Mouse (Mus musculus) spleen, embryonic (tissue): ENCODE measurements at regions not wholly inside any gene's neighbourhood (a gene's known extent, or its start where the extent isn't known, plus 50 kb on each side); places are given as distances from the start of the nearest gene placed in this dataset.

Experiments used
- CTCF ChIA-PET: fragments of 350-600 bp; sonication (Branson Sonifier 250); formaldehyde crosslinking; loops from one replicate; lab custom pipeline; 2022; lab: Charles Lee

DNA sequence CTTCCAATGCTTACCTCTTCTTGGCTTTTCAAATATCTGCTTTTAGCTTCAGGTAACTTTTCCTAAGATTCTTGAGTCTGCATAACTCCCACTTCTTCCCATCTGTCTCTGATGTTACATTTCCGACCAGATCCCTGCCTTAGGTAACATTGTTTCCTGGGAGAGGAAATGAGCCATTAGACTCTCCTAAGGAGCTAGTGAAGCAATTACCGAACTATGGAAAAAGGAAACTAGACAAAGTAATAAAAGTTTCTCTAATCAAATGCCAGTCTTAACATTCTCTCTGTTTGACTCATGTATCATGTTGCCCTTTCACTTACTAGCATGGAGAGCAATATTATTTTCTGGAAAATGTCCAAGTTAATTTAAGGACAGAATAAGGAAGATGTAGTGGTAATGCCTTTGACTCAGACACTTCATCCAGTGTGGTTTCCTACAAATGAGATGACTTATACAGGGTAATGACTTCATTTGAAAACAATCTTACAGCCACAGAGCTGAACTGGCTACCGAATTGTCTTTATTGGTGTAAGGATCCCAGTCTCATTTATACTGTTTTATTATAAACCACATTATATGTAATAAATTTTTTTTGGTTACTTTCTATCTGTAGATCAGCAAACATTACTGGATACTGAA lies 263.8 kb upstream of the Fam84a start:
- CTCF ChIA-PET, result no interaction called here

DNA sequence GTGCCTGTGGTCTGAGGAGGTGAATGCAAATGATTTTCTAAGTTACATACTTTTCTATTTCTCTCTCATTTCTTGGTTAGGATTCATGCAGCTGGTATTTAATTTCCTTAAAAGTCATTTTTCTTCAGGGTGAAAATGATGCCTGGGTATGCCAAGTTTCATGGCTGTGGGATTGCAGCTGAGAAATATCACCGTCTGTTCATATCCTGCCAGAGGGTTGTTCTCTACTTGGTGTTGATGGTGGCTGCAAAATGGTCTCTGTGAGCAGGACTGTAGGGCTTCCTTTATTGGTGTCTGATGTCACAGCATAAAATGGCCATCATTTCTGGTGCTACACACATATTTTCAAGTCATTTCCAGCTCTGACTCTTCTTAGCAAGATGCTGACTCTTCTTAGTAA lies 259.2 kb upstream of the Fam84a start:
- CTCF ChIA-PET, result no interaction called here

DNA sequence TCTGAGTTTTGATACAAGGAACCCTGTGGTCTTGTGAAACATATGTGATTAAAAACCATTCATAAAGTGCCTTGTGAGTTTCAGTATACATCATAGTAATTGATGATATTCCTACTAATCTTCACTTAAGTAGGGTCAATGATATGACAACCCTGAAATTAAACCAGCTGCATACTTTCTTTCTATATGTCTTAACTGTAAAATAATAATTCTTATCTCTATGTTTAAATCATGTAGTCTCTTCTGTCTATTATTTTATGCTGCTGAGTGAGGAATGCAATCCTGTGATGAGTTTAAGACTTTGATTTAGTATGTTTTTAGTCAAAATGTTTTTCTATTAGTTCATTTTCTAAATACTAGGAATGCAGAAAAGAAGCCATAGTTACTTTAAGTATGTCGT lies 253.9 kb upstream of the Fam84a start:
- CTCF ChIA-PET, result no interaction called here

DNA sequence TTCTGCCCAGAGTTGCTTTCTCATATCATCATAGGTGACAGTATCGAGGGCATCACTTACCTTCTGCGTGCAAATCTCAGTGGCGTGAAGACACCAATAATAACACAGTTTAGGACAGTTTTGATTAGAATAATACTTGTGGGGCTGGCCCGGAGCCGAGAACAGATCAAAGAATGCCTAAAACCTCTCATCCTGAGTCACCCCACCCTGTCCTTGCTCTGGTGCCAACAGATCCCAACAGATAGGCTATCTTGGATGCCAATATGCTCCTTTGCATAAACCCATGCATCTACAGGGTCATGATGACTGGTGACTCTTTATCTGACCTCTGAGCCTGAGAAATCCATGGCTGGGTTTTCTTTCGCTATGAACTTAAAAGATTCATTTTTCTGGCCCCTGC lies 224.4 kb upstream of the Fam84a start:
- CTCF ChIA-PET, result no interaction called here

DNA sequence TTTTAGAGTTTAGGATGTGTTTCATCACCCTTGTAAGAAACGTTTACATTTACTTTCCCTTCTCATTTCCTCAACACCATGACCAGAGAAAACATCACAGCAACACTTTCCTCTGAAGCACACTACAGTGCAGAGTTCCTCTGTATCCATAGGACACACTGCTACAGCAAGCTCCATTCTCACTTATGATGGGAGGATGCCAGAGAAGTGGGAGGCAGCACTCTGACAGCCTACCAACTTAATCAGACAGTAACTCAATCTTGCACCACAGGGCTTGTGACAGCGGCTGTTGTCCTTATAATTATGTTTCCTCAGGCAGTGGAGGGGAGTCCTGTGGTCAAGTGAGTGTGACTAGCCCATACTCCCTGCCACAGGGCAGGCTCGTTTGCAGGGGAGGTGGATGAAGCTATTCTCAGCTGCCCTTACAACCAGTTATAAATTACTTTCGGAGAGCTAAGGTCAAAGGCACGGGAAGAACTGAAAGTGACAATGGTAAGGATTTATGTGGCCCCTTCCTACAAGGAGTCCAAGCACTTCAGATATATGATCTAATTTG lies 186.5 kb upstream of the Fam84a start:
- CTCF ChIA-PET, result no interaction called here

DNA sequence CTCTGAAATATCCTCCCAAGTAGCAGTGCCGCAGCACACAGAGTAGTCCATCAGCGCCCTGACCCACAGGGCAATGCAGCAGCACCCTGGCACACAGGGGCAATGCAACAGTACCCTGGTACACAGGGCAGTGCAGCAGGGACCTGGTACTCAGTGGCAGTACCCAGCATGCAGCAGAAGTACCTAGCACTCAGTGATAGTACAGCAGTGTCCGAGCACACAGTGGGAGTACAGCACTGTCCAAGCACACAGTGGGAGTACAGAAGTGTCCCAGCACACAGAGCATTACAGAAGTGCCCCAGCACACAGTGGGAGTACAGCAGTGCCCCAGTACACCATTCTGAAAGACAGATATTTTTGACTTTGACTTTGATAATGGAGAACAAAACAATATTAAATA lies 186.0 kb upstream of the Fam84a start:
- CTCF ChIA-PET, result no interaction called here

DNA sequence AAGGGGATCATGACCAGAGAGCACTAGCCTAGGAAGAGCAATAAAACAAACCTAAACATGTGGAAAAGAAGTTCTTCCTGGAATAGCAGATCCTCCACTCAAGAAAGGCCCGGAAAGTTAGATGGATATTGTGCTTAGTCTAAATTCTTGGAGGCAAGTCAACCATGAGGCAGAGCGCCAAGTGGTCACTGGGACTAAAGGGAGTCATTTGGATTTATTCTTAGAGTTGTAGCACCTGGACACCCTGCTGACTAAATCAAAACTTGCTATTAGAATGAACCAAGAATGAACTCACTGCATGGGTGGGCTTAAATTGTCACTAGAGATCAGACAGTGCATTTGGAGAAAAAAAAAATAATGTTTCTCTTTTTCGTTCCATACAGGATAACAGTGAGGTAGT lies 166.8 kb upstream of the Fam84a start:
- CTCF ChIA-PET, result no interaction called here

DNA sequence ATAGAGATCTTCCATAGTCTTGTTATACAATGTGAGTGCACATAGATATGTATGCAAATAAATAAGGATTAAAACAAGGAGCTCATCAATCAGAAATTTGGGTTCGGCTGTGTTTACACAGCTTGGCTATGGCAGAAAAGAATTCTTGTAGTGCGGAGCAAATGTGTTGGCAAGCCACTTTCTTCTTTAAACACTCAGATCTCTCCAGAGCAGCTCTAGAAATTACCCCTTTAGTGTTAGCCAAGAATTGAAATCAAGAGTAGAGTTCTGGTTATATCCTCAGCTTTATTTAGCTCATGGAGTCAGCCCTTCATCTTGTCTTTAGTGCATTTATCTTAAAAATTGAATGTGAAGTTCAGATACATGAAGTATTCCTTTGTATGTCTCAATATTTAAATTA lies 164.5 kb upstream of the Fam84a start:
- CTCF ChIA-PET, result no interaction called here

DNA sequence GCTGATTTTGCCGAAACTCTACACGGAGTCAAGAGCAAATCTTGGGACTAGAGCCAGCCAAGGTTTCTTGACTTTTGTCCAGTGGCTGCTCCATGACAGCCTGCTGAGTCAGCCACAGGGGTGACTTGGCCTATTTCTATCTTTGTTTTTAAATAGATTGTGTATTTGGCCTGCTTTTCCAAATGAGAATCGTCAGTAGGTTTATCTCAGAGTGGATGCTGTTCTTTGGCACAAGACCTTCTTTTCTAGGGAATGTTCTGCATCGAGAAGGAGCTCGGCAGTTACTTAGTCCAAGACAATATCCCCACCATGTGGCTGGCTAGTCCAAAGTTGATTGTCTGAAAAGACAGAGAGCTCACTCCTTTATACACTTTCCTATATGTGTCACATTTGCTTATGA lies 163.9 kb upstream of the Fam84a start:
- CTCF ChIA-PET, result no interaction called here

DNA sequence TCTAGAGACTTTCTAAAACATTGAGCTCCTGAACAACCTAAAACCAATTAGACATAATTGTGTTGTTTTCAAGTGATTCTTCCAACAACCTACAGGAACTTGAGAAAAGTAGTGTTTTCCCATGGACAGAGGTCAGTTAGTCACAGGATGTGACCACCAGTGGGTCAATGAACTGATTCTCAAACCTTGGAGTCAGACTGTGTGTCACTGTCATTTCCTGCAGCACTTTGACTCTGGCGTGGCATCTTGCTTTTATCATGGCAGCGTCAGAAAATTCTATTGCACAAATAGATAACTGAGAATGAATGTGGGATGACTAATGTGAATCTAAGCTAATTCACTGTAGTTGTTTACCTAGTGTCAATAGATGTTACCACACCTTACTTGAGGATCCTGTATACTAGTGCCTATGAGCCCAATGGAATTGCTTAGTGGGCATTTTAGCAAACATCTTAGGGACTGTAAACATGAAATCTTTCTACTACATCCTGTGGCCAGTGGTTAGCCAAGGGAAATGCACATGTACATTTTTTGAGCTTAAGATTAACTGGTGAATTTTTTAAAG lies 150.6 kb upstream of the Fam84a start:
- CTCF ChIA-PET, result no interaction called here

DNA sequence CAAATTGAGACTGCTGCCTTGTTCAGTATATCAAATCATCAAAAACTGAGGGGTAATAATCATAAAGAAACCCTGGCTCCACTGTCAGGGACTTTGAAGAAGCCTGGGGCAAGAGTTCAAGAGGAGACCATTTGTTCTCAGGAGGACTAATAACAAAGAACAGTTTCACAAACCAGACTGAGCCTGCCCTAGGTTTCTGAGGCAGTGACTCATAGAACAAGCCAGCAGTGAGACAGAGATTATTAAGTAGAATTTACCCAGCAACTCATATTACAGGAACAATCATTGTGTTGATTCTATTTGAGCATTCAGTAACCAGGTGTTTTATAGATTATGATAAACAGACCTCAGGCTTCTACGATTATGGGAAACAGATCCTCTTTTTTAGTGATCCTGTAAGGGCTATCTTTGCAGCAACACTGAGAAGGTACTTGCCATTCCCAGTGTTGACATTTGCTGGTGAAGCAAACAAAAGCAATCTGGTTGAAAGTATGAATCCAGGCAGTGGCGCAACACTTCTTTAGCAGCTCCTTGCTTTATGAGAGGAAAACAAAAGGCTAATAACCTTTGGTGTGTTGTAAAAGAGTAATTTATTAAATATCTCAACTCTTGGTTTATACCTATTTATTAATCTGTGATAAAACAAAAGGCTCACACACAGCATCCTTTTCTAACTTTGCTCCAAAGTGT lies 150.0 kb upstream of the Fam84a start:
- CTCF ChIA-PET, result no interaction called here

DNA sequence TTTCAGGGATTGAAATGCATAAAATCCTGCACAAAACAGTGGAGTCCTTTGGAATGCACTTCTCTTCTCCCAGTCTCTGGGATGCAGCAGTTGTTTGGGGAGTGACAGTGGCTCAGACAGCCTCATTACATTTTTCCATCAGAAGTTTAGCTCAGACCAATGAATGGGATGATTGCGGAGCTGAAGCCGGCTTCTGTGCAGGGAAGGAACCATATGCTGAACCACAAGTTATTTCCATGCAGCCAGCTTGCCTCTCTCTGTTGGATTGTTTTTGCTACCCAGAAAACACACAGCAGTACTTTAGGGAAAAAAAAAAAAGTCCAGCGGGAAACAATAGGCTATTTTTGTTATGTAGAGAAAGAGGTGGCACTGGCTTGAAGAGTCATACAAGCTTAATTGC lies 140.2 kb upstream of the Fam84a start:
- CTCF ChIA-PET, result interaction anchor here (0.7 kb wide), 1 partner anchor 15 kb away, joined by 8 read pairs; no protein-coding TSS in a partner anchor

DNA sequence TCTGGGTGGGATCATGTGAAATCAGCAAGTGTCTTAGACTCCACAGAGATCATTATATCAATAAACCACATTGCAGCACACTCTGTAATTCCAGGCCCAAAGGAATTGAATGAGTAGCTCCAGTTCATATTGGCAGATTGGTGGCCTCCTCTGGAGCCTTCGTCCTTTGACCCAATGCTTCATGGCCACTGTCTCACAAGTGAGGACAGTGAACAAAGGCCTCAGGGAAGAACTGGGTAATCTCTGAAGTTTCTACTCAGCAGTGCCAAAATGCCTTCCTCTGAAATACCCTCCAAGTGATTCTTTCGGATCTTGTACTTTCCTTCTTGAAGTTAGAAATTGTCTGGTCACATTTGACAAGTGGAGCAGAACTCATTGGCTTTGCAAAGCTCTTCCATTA lies 135.8 kb upstream of the Fam84a start:
- CTCF ChIA-PET, result no interaction called here

DNA sequence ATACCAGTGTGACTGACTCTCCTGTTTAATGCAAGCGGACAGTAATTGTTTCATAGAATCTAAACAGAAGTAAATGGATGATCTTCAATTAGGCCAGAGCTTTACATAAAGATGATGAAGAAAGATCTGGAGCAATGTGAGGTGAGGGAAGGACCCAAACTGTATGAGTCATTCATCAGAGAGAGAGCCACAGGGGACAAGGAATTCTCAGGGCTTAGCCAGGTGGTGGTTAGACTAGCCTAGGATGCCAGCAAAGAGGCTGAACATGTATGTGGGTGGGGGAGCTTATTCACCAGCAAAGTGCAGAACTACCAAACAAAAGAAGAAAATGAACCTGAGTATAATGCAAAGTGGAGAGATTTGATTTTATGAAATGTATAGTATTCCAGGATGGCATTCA lies 134.8 kb upstream of the Fam84a start:
- CTCF ChIA-PET, result no interaction called here

DNA sequence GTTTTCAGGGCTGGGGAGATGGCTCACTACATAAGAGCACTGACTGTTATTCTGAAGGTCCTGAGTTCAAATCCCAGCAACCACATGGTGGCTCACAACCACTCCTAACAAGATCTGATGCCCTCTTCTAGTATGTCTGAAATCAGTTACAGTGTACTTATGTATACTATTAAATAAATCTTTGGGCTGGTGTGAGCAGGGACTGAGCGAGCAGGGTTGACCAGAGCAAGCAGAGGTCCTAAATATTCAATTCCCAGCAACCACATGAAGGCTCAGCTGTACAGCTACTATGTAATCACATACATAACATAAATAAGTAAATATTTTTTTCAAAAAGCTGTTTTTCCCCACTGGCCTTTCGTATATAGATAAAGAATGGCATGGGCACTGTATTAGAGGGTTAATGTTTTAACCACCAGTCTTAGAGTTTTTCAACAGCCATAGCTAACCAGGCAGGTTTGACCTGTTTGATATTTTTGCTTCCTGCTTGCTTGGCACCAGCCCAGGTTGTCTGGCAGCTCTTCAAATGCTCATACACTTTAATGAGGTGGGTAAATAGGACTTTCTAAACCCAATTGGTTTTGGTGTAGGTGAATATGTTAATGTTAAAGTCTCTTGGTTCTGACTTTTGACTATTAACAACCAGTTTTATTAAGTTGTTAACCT lies 134.1 kb upstream of the Fam84a start:
- CTCF ChIA-PET, result no interaction called here

DNA sequence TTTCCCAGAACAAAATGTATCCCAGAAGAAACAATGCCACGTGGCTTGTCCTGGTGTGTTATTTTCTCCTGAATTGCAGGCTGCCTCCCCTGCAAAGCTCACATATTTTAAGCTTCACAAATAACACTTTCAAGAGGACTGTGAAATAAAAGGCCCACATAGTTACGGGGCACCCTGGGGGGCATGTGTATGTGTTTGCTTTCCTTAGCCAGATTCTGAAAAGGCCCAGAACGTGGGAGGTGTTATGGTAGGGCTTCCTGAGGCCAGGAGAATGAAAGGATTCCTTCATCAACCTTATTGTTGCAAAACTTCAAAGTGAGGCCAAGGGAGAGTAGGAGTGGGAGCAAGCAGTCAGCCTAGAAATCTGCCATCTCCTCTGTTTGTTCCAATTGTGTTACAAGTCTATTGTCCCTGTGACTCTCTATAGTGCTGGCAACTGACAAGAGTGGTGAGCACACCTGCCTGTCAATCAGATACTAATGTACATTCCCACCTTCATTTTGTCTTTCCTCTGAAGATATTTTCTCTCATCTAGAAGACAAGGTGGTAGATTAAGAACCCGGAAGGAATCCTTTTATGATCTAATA lies 131.3 kb upstream of the Fam84a start:
- CTCF ChIA-PET, result no interaction called here

DNA sequence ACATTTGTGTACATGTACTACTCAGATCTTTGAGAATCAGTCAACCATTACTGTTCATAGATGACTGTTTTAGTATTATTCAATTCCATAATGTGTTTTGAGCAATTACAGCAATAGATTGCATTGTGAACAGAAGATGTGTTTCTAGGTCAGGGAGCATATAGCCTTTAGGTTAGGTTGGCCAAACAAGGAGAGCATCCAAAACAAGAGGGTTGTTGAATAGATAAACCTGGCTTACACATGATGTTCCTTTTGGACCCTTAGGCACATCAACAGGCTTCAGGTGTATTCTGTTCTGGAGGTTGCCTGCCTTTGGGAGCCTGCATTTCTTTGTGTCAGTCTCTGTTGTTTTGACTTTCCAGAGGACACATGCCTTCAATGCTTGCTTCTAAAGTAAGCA lies 123.4 kb upstream of the Fam84a start:
- CTCF ChIA-PET, result no interaction called here

DNA sequence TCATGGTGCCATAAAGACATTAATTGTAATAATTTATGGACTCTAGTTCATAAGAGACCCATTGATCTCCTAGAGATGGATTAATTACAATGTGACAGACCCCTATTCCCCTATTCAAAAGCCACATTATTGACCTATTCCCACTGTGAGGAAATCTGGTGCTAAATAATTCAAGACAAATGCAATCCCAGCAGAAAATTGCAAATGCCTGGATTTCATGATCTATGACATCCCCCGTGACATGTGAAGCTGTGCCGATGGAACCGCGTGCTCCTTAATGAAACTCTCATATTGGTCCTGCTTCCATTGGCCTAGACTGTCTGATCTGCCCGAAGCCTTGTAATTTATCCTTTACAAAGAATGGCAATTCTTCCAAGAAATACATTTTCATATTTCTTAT lies 122.9 kb upstream of the Fam84a start:
- CTCF ChIA-PET, result no interaction called here

DNA sequence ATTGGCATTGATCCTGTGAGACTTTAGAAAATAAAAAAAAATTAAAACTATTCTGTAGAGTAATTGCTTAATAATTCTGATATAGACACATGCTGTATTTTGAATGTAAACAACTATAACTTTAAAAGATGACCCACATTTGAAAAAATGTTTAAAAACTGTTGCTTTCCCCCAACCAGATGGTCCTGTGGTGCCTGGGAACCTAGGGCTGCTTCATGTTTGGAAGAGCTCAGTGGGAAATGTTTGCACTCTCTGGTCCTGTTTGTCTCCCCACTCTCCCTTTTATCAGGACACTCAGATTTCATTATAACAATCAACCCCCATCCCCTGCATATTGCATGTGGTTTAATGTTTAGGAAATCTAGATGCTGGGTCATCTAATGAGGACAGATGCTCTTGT lies 119.4 kb upstream of the Fam84a start:
- CTCF ChIA-PET, result no interaction called here

DNA sequence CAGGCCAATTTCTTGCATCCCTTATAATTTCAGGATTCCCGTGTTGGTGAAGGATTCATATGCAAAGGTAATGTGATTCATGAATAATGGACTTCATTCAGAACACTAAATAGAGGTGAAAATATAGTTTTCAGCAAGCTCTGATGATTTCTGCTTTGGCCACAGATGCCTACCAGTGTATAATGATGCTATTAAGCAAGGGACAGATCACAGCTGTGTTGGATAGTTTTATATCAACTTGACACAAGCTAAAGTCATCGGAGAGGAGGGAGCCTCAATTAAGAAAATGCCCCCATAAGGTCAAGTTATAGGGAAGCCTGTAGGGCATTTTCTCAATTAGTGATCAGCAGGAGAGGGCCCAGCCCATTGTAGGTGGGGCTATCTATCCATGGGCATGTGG lies 109.2 kb upstream of the Fam84a start:
- CTCF ChIA-PET, result no interaction called here

DNA sequence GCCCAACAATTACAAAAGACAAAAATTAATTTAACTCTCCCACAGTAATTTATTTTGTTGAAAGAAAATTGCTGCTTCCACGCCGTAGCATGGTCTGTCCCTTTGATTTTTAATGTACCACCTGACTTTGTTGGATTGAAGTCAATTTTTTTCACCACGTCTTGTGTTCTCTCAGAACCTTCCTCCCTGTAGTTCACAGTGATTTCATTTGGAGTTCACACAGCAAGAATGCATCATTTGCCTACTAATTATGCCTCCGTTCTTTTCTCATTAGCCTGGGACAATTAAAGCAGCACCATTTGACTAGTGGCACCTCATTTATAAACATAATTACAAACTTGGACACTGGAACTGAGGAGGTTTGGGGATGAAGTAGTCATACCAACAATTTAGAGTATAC lies 108.4 kb upstream of the Fam84a start:
- CTCF ChIA-PET, result no interaction called here

DNA sequence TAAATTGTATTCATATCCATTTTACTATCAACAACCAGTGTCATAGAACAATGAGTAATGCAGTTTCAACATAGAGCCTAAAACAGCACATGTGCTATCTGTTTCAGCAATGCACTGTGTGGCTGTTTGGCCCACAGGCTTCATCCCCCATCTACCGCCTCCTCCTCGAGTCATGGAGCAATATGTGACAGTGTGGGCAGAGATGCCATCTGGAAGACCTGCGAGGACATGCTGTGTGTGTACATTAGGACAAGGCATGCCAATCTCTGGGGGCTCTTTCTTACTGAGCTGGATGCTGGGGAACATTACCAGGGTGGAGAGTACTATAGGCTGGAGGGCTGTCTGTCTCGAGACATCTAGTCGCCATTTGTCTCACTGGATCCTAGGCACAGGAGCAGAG lies 101.5 kb upstream of the Fam84a start:
- CTCF ChIA-PET, result no interaction called here
